Mouse (Mus musculus) left cerebral cortex, adult 2 months (tissue): ENCODE results near the gene Cdh22. TPM values are rescaled to one million over a fixed set of nuclear protein-coding genes. Genes with fewer than 3 reads are reported as not detected.

Experiments used
- DNase-seq, 2 experiments: peaks; one replicate each; pipeline ENCODE4 v3.0.0; 2021 to 2022; ENCODE audit warnings: low spot score in 2 of 2, mixed read lengths in 1 of 2; ENCODE audit errors: extremely low spot score in 1 of 2
- H3K27ac ChIP-seq: fragments of 200-600 bp; 2 replicates; pipeline ENCODE4 v1.8.1; 2022
- H3K4me3 ChIP-seq: fragments of 200-600 bp; 2 replicates; pipeline ENCODE4 v1.8.1; 2022
- CTCF ChIP-seq: fragments of 200-600 bp; IDR thresholded peaks from 2 replicates; pipeline ENCODE4 v1.8.1; 2022; ENCODE audit warnings: antibody characterized with exemption, mild to moderate bottlenecking, moderate library complexity
- intact Hi-C: fragments of 180-260 bp; cut with DNase I; formaldehyde crosslinking; loops from one replicate; pipeline ENCODE4 v1.15.1; 2025
- long read RNA-seq, 2 experiments: library from polyadenylated mRNA; stranded (forward); transcript quantifications; one replicate each; pipeline ENCODE4 v2.0.0; 2021; ENCODE audit warnings: borderline mapping rate in 2 of 2
- total RNA-seq, 2 experiments: library from RNA; stranded (reverse); gene quantifications; 2 replicates each; pipeline ENCODE4 v1.2.3; 2021

Cdh22 gene
- total RNA-seq: 10 to 100 TPM; 58.7 to 60.6 TPM
- long read RNA-seq, experiment 1, transcript Cdh22-201 (12 exons, 3,702 nt): major isoform, 125 of 169 reads
- long read RNA-seq, experiment 1, partial matches to known transcripts: 12 of 169 reads
- long read RNA-seq, experiment 1, other reads (novel, unspliced or antisense): 32 of 169 reads
- long read RNA-seq, experiment 2, transcript Cdh22-201 (12 exons, 3,702 nt): major isoform, 141 of 201 reads
- long read RNA-seq, experiment 2, partial matches to known transcripts: 15 of 201 reads
- long read RNA-seq, experiment 2, other reads (novel, unspliced or antisense): 45 of 201 reads

- DNase-seq: peak; percentile 76 to 77
- peak; percentile 52 for TF ChIP-seq CTCF
- Histone ChIP-seq H3K4me3 (peak within 1 kb of the TSS; percentile 68), H3K27ac (peak within 1 kb of the TSS; percentile 87)
- intact Hi-C loops: loop anchor here (2.0 to 5.0 kb wide), 2 partner anchors 67 to 158 kb away; no protein-coding TSS in a partner anchor
Measured at GRCm38 (mm10) chr2:165234613-165235291, at the start of gene Cdh22. Cdh22 (minus strand) TSS chr2:165234853.

- intact Hi-C loops: no loop called here
- TF ChIP-seq CTCF: no peak
- Histone ChIP-seq H3K4me3 (no peak overlapping the region), H3K27ac (no peak overlapping the region)
- no peak for DNase-seq
Measured at GRCm38 (mm10) chr2:165284377-165284776, 49.7 kb upstream of the Cdh22 start.

DNA sequence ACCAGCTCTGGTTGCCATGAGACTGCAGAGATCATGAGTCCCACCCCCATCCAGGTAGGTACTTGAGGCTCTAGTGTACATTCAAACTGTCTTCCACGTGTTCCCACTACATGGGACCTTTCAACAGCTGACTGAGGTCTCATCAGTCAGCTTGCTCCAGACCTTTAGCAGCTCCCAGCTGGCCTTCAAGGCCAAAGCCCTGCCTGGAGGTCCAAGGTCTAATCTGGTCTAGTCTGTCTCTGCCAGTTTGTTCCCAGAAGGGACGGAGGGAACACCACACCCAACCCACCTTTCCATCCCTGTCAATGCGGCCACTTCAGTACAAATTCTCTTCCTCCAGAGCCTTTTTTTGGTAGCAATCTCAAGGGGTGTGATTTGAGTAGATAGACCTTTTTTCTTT is 49.0 kb upstream of the Cdh22 start:
- Histone ChIP-seq H3K27ac (no peak overlapping the region), H3K4me3 (no peak overlapping the region)
- no peak for DNase-seq
- no peak for TF ChIP-seq CTCF
- intact Hi-C loops: no loop called here

- no peak overlapping the region for H3K4me3 ChIP-seq
- no peak for TF ChIP-seq CTCF
- intact Hi-C loops: no loop called here
- H3K27ac ChIP-seq: no peak overlapping the region
- DNase-seq: no peak
Measured at GRCm38 (mm10) chr2:165281779-165282311, 47.2 kb upstream of the Cdh22 start.

DNA sequence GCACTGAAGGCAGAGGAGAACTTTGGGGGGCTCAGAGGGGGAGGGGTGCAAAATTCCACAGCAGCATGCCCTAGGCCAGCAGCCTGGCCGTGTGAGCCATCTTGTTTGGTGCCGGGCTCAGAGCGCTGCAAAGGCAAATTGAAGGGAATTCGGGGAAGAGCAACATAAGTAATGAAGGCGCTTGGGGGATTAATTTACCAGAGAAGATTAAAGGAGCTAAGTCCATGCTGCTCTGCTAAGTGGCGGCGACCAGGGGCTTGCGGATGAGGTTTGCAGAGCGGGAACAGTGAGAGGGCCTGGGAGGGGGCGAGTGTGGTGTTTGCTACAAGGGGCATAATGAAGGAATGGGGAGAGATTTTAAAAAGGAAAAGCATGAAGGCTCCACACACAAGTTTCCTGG is 44.7 kb upstream of the Cdh22 start:
- intact Hi-C loops: no loop called here
- Histone ChIP-seq H3K4me3 (no peak overlapping the region), H3K27ac (no peak overlapping the region)
- DNase-seq: no peak
- no peak for TF ChIP-seq CTCF

DNA sequence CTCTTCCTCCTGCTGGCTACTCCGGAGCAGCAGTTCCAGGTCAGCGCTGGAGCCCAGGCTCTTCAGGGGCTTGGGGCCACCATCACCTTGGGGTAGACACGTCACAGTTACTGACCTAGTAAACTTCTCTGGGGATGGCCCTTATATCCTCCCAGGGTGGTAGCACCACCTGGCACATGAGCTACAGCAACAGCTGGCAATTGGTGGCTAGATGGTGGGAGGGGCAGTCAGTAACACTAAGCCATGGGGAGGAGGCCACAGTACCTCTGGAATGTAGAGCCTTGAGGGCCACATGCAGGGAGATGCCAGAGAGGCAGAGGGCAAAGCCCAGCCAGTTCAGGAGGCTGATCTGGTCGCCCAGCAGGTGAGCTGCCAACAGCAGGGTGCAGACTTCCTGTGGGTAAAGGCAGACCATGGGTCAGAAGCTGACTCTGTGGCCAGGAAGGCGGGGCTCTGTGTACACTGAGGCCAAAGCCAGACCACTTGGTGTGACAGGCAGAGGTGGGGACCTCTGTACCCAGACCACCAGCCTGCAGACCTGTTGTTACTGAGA is 42.6 kb upstream of the Cdh22 start:
- TF ChIP-seq CTCF: no peak
- intact Hi-C loops: no loop called here
- no peak overlapping the region for H3K4me3 ChIP-seq
- no peak overlapping the region for H3K27ac ChIP-seq
- no peak for DNase-seq

GRCm38 (mm10) chr2:165275824-165276223 is 41.2 kb upstream of the Cdh22 start:
- H3K27ac ChIP-seq: no peak overlapping the region

DNA sequence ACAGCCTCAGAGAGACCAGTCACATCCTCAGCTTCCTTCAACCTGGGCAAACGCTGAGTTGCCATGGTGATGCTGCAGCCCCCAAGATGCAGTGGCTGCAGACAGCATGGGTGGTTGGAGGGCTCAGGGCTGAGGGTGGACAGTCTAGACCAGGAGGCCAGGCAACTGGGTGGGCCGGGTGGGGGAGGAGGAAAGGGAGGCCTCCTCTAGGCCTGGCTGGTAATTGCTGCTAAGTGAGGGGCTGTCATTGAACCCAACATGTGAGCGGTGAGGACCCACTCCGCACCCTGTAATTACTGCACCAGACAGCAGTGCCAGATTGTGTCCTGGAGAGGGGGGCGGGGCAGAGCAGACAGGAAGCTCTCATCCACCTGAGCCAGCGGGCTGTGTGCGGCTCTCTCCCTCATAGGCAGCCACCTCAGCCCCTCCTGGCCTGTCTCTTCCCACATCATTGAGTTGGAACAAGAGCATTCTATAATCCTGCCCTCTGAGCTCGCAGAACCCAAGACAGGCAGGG is 40.5 kb upstream of the Cdh22 start:
- Histone ChIP-seq H3K4me3 (no peak overlapping the region), H3K27ac (no peak overlapping the region)
- intact Hi-C loops: no loop called here
- TF ChIP-seq CTCF: no peak
- DNase-seq: no peak

More at GRCm38 (mm10) chr2:165275824-165276223, 41.2 kb upstream of the Cdh22 start:
- no peak overlapping the region for H3K4me3 ChIP-seq
- TF ChIP-seq CTCF: peak; percentile 86
- intact Hi-C loops: loop anchor here (1.0 kb wide), 2 partner anchors 43 to 201 kb away; no protein-coding TSS in a partner anchor
- DNase-seq: peak; percentile 80 to 84

DNA sequence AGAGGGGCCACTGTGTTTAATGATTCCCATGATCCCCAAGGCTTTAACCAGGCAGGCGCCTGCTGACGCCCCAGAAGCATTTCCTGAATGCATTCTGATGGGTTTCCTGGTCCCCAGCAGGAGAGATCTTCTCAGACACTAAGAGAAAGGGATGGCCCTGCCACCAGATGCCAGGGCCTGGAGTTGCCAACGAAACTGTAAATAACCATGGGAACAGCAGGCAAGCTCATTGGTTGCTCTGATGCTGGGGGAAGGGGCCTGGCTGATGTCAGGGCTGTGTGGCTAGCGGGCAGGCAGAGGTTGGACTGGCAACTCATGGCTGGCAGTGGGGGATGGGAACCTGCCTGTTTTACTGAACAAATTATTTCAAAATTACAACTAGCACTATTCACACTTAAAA is 38.9 kb upstream of the Cdh22 start:
- intact Hi-C loops: no loop called here
- no peak for DNase-seq
- TF ChIP-seq CTCF: no peak
- Histone ChIP-seq H3K4me3 (no peak overlapping the region), H3K27ac (no peak overlapping the region)

- DNase-seq: no peak
- Histone ChIP-seq H3K4me3 (no peak overlapping the region), H3K27ac (no peak overlapping the region)
- intact Hi-C loops: no loop called here
- TF ChIP-seq CTCF: no peak
Measured at GRCm38 (mm10) chr2:165271326-165271725, 36.7 kb upstream of the Cdh22 start.

DNA sequence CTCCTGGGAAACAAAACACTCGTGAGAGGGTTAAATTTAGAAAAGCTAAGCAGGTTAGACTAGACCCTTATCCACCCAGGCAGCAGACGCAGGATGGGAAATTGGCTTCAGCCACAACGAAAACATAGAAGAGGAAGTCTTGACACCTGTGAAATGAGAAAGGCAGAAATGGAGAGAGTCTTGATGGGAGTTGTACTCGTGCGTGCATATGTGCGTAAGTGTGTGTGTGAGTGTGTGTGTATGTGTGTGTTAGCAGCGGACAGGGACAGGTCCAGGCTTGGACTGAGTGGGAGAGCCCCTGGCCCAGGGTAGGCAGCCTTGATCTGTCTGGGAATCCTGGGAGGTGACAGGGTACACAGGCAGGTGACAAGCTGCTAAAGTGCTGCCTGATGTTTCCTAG is 36.2 kb upstream of the Cdh22 start:
- H3K4me3 ChIP-seq: no peak overlapping the region
- intact Hi-C loops: no loop called here
- no peak overlapping the region for H3K27ac ChIP-seq
- TF ChIP-seq CTCF: no peak
- DNase-seq: no peak

DNA sequence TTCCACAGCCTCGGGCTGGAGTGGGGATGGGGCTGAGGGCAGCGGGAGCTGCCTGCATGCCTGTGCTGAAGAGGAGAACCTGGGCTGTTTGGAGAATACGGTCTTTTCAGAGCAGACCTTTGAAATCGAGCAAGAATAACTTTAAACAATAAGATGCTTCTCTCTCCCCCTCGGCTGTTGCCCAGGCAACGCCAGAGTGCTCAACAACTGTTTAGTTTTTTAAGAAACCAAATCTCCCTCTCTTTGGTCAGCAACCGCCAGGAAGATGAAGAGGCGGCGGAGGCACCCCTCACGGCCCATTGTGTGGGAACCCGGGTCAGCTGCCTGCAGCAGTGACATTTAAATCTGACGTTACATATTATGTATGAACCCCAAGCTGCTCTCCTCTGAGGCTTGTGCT is 32.1 kb upstream of the Cdh22 start:
- intact Hi-C loops: no loop called here
- DNase-seq: no peak
- H3K4me3 ChIP-seq: no peak overlapping the region
- H3K27ac ChIP-seq: peak overlapping the region; percentile 67
- TF ChIP-seq CTCF: no peak
